Mouse (Mus musculus) adrenal gland, postnatal 10 days (tissue): ENCODE measurements around the gene Rab13. TPM values are rescaled to one million over a fixed set of nuclear protein-coding genes. Genes with fewer than 3 reads are reported as not detected.

ENCODE experiments used
- DNase-seq: peaks from one replicate; pipeline ENCODE4 v3.0.0; 2021; ENCODE audit warnings: mixed read lengths
- microRNA-seq: library from miRNA; unstranded; fragments of <30 nt; microRNA quantifications from one replicate; pipeline ENCODE4 v1.2.0, GENCODE M21; 2021
- total RNA-seq, 2 experiments: library from RNA; stranded (reverse); gene quantifications; 2 replicates each; pipeline ENCODE4 v1.2.3; 2021

Gene Rab13
- total RNA-seq, 2 experiments from 2014 or later: 30.6 to 39.6 TPM

GRCm38 (mm10) chr3:90258521-90258920 is 45.0 kb downstream of the Rab13 start:
- DNase-seq: no peak

DNA sequence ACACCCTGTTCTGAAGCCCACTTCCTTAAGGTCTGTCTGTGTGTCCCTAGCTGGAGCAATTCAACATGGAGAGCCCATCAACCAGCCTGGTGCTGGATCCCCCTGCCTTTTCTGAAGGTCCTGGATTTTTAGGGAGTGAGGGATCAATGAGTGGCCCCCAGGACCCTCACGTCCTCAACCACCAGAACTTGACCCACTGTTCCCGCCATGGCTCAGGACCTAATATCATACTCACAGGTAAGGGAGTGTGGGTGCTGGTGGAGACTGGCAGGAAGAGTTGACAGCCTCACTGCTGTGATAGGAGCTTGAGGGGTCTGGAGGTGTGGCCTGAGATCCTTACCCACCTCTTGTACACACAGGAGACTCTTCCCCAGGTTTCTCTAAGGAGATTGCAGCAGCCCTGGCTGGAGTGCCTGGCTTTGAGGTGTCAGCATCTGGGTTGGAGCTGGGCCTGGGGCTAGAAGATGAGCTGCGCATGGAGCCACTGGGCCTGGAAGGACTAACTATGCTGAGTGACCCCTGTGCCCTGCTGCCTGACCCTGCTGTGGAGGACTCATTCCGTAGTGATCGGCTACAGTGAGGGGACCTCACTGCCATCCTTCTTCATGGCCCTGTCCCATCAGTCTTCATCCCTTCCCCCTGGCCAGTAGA is 49.8 kb downstream of the Rab13 start:
- DNase-seq: no peak

DNA sequence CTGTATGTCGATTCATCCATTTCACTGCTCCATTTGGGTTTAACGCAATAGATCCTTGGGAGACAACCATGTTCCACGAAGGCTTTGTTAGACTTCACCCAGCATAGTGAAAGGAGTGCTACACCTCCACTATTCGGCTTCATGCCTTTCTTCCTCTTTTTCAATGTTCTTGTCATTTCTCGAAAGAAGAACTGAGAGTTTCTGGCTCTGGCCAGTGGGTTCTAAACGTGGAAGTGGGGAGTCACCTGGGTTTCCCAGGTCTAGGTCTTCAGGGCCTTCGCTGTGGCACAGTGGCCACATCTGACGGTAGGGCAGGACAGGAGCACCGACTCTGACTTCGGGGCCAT is 51.2 kb downstream of the Rab13 start:
- DNase-seq: no peak

GRCm38 (mm10) chr3:90265034-90265931 is 51.8 kb downstream of the Rab13 start, which contains the start of gene Dennd4b:
Dennd4b (plus strand) TSS chr3:90265185.
- DNase-seq: peak; percentile 97

- no peak for DNase-seq
Observed at GRCm38 (mm10) chr3:90265932-90266741, 52.6 kb downstream of the Rab13 start.

DNA sequence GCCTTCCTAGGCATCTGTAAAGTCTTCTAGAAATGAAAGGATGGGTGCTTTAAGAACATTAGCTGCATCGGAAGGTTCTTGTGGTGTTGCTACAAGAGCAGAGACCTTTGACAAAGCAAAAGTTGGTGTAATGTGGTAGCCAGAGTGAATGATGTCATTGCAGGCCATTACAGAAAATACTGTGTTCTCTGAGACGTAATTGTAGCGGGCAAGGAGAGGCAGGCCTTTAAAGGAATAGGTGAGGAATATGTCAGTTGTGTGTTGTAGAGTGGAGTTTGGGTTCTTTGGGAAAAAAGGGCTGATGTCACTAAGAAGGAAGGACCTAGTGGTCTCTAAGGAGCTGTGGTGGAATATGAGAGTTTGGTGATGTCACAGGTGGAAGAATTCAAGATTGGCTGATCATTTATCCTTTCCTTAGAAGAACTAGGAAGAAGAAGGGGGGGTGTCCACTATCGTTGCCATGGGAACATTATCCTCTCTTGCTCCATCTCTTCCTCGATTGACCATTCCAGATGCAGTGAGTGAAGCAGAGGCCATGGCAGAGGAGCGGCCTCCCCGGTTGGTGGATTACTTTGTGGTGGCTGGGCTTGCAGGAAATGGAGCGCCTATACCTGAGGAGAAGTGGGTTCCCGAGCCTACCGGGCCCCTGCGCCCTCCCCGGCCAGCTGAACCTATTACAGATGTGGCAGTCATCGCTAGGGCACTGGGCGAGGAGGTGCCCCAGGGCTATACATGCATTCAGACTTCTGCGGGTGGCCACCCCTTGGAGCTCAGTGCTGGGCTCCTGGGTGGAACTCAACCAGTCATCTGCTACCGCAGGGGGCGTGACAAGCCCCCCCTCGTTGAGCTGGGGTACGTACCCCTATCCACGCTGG is 53.6 kb downstream of the Rab13 start:
- no peak for DNase-seq

DNA sequence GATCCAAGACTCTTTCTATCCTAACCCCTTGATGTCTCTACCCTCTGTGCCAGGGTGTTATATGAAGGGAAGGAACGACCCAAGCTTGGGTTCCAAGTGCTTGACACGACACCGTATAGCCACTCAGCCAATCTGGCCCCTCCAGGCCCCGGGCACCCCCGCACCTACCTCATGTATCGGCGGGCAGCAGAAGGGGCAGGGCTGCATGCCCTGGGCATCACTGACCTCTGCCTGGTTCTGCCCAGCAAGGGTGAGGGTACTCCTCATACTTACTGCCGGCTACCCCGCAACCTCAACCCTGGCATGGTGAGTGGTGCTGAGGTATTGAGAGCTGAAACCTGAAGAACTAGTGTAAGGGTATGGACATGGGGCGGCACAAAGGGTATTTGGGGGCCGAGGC is 54.7 kb downstream of the Rab13 start:
- no peak for DNase-seq

DNA sequence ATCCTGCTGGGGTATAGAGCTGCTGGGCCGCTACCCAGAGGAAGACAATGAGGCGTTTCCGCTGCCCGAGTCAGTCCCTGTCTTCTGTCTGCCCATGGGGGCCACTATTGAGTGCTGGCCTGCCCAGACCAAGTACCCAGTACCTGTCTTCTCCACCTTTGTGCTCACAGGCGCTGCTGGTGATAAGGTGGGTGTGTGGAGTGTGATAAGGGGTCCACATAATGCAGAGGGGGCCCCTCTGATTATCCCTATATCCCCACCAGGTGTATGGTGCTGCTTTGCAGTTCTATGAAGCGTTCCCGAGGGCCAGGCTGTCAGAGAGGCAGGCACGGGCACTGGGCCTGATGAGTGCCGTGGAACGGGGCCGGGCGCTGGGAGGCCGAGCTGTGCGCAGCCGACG is 55.5 kb downstream of the Rab13 start:
- no peak for DNase-seq

DNA sequence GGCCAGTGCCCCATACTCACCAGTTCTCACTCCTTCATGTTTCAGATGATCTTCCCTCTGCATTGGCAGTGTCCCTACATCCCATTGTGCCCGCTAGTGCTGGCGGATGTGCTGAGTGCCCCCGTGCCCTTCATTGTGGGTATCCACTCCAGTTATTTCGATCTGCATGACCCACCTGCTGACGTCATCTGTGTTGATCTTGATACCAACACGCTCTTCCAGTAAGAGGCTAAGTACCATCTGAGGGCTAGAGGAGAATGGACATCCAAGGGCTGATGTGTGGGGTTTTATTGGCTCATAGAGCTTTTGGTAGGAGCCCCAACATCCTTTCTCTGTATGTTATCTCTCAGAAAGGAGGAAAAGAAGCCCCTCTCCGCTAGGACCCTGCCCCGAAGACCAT is 57.3 kb downstream of the Rab13 start:
- no peak for DNase-seq

DNA sequence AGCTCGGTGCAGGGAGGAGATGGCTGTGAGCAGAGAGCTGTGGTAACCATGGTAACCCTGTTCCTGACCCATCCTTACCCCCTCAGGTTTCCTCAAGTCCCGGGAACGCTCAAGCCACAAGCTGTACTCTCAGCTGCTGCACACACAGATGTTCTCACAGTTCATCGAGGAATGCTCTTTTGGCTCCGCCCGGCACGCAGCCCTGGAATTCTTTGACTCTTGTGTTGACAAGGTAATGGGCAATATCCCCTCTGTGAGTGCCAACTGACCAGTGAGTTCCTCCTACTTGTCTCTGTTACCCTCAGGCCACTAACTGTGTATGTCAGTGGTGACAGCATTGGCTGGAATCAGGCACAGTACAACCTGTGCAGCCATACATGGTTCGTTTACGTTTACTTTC is 58.7 kb downstream of the Rab13 start:
- DNase-seq: no peak

- no peak for DNase-seq
Observed at GRCm38 (mm10) chr3:90273855-90274254, 60.4 kb downstream of the Rab13 start.

DNA sequence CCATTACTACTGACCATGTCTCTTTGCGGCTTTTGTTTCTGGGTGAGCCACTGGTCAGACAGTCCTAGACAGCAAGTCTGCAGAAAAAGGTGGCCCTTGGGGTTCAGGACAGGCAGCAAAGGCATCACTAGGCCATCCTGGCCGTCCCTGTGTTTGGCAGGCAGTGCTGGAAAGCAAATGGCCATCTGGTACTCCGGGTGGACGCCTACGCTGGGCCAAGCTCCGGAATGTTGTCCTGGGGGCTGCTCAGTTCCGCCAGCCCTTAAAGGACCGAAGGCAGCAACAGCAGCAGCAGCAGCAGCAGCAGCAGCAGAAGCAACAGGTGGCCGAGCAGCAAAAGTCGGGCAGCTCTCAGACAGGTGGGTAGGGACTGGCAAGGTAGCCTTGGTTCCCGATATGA is 61.8 kb downstream of the Rab13 start:
- no peak for DNase-seq

Small RNA genes lying within 50 kb of the gene (microRNA-seq; reads per million reads assigned to microRNA genes)
- gene Mir7012: not detected

Other genes with a start within 250 kb of the Rab13 start
- gene Hax1, start 214.9 kb upstream of the Rab13 start, total RNA-seq: 100 to 1,000 TPM in 1 of 2 experiments, 10 to 100 TPM in 1; 92.7 to 110 TPM
- gene 4933434E20Rik, start 162.1 kb upstream of the Rab13 start, total RNA-seq: 10 to 100 TPM; 64.6 to 66.5 TPM
- gene Ubap2l, start 161.1 kb upstream of the Rab13 start, total RNA-seq: 100 to 1,000 TPM; 152 to 166 TPM
- gene Tpm3, start 141.0 kb upstream of the Rab13 start, total RNA-seq: 100 to 1,000 TPM; 165 to 251 TPM
- gene Nup210l, start 109.6 kb upstream of the Rab13 start, total RNA-seq: under 1 TPM; 0.24 to 0.42 TPM
- 1,000 to 10,000 TPM; 1,820 to 1,837 TPM for gene Rps27, start within 50 bp of the Rab13 start, total RNA-seq
- gene Jtb, start 17.9 kb downstream of the Rab13 start, total RNA-seq: 10 to 100 TPM; 57.2 to 57.9 TPM
- under 1 TPM; 0.36 to 0.55 TPM for gene Creb3l4, start 29.8 kb downstream of the Rab13 start, total RNA-seq
- gene Slc39a1, start 34.5 kb downstream of the Rab13 start, total RNA-seq: 100 to 1,000 TPM; 114 to 118 TPM
- 10 to 100 TPM; 36.1 to 47.7 TPM for gene Crtc2, start 40.5 kb downstream of the Rab13 start, total RNA-seq
- 10 to 100 TPM in 1 of 2 experiments, 1 to 10 TPM in 1; 8.5 to 17.0 TPM for gene Dennd4b, start 51.5 kb downstream of the Rab13 start, total RNA-seq
- 10 to 100 TPM; 55.5 to 65.9 TPM for gene Gatad2b, start 79.5 kb downstream of the Rab13 start, total RNA-seq
- gene Slc27a3, start 176.2 kb downstream of the Rab13 start, total RNA-seq: 10 to 100 TPM; 55.2 to 65.9 TPM
- 10 to 100 TPM; 46.8 to 51.6 TPM for gene Ints3, start 219.9 kb downstream of the Rab13 start, total RNA-seq